Mouse (Mus musculus): Measurements from ENCODE around the gene Mst1r. TPM values are rescaled to one million over a fixed set of nuclear protein-coding genes. Genes with fewer than 3 reads are reported as not detected.
A peak's percentile ranks its signal among the peaks of the same experiment; 100 is the strongest.

Mst1r gene
- polyA plus RNA-seq, 1 experiment from 2014 or later = 2.1 TPM

GRCm38 (mm10) chr9:107898563-107898962 is 8.1 kb upstream of the Mst1r start:
- H3K27me3 ChIP-seq = peaks cover 24% of the 10 kb centered on the region
- no peak overlapping the region for H3K4me3 ChIP-seq
- no peak overlapping the region for H3K9ac ChIP-seq
- peaks cover 3% of the 10 kb centered on the region; the same call in 1 of the 2 replicates for H3K36me3 ChIP-seq
- 82% methylated on average over 10 of the region's 10 CpGs for WGBS
- no peak overlapping the region for H3K27ac ChIP-seq
- H3K4me1 ChIP-seq (replicated peaks) = peaks cover 7% of the 10 kb centered on the region
- no peak for ATAC-seq (replicated peaks; ENCODE audit: insufficient number of reproducible peaks, insufficient read depth, low FRiP score, low read depth)
- H3K9me3 ChIP-seq (replicated peaks) = no peaks in the 10 kb centered on the region
- H3K4me2 ChIP-seq = no peak overlapping the region

- ATAC-seq (replicated peaks; ENCODE audit: insufficient number of reproducible peaks, insufficient read depth, low FRiP score, low read depth) = no peak
- Histone ChIP-seq H3K4me1 (replicated peaks) (peaks cover 8% of the 10 kb centered on the region), H3K9ac (no peak overlapping the region), H3K27ac (no peak overlapping the region), H3K9me3 (replicated peaks) (no peaks in the 10 kb centered on the region), H3K4me2 (no peak overlapping the region), H3K4me3 (no peak overlapping the region), H3K27me3 (peaks cover 24% of the 10 kb centered on the region), H3K36me3 (peaks cover 3% of the 10 kb centered on the region; the same call in 1 of the 2 replicates)
- 72% methylated on average over 12 of the region's 12 CpGs for WGBS
Observed at GRCm38 (mm10) chr9:107899855-107900254, 6.8 kb upstream of the Mst1r start.

- Histone ChIP-seq H3K4me3 (peak overlapping the region; percentile 42), H3K36me3 (peaks cover 3% of the 10 kb centered on the region; the same call in 1 of the 2 replicates), H3K9ac (peak overlapping the region; percentile 11; the same call in 1 of the 2 replicates), H3K4me1 (replicated peaks) (peaks cover 16% of the 10 kb centered on the region), H3K9me3 (replicated peaks) (no peaks in the 10 kb centered on the region), H3K4me2 (peak overlapping the region; percentile 69), H3K27ac (no peak overlapping the region), H3K27me3 (peaks cover 24% of the 10 kb centered on the region)
- 11% methylated on average over 44 of the region's 44 CpGs for WGBS
- ATAC-seq (replicated peaks; ENCODE audit: insufficient number of reproducible peaks, insufficient read depth, low FRiP score, low read depth) = no peak
Observed at GRCm38 (mm10) chr9:107900840-107901626, 5.6 kb upstream of the Mst1r start.

GRCm38 (mm10) chr9:107901627-107901914 is 5.1 kb upstream of the Mst1r start:
- peaks cover 22% of the 10 kb centered on the region for H3K4me1 ChIP-seq (replicated peaks)
- 25% methylated on average over 17 of the region's 17 CpGs for WGBS
- no peak overlapping the region for H3K9ac ChIP-seq
- peak overlapping the region; percentile 69 for H3K4me2 ChIP-seq
- no peak for ATAC-seq (replicated peaks; ENCODE audit: insufficient number of reproducible peaks, insufficient read depth, low FRiP score, low read depth)
- no peak overlapping the region for H3K27ac ChIP-seq
- peaks cover 24% of the 10 kb centered on the region for H3K27me3 ChIP-seq
- H3K4me3 ChIP-seq = no peak overlapping the region
- H3K36me3 ChIP-seq = peaks cover 3% of the 10 kb centered on the region; the same call in 1 of the 2 replicates
- H3K9me3 ChIP-seq (replicated peaks) = no peaks in the 10 kb centered on the region

GRCm38 (mm10) chr9:107904726-107905125 is 1.9 kb upstream of the Mst1r start:
- no peak; the same call in 1 of the 2 replicates for ATAC-seq (replicated peaks; ENCODE audit: insufficient number of reproducible peaks, insufficient read depth, low FRiP score, low read depth)
- Histone ChIP-seq H3K4me3 (no peak overlapping the region), H3K27me3 (peaks cover 21% of the 10 kb centered on the region), H3K4me2 (0 out of 2 replicates have a peak overlapping the region, but pooled peaks have one; percentile 9), H3K9me3 (replicated peaks) (no peaks in the 10 kb centered on the region), H3K27ac (0 out of 2 replicates have a peak overlapping the region, but pooled peaks have one; percentile 44), H3K4me1 (replicated peaks) (peaks cover 46% of the 10 kb centered on the region), H3K36me3 (peaks cover 3% of the 10 kb centered on the region; the same call in 1 of the 2 replicates), H3K9ac (no peak overlapping the region)
- 4% methylated on average over 4 of the region's 4 CpGs for WGBS

GRCm38 (mm10) chr9:107906967-107907800 is 511 bp downstream of the Mst1r start:
- WGBS = 45% methylated on average over 31 of the region's 31 CpGs
- no peak for ATAC-seq (replicated peaks; ENCODE audit: insufficient number of reproducible peaks, insufficient read depth, low FRiP score, low read depth)
- Histone ChIP-seq H3K9ac (peak overlapping the region; percentile 50), H3K4me3 (peak overlapping the region; percentile 51), H3K27me3 (no peaks in the 10 kb centered on the region), H3K27ac (peak overlapping the region; percentile 24), H3K4me2 (peak overlapping the region; percentile 88), H3K36me3 (0 out of 2 replicates have a peak, but pooled peaks cover 3% of the 10 kb centered on the region), H3K4me1 (replicated peaks) (peaks cover 39% of the 10 kb centered on the region), H3K9me3 (replicated peaks) (no peaks in the 10 kb centered on the region)

- Histone ChIP-seq H3K27ac (peak overlapping the region; percentile 24), H3K9ac (peak overlapping the region; percentile 30; the same call in 1 of the 2 replicates), H3K4me3 (peak overlapping the region; percentile 51)
Observed at GRCm38 (mm10) chr9:107907801-107908120, 1.1 kb downstream of the Mst1r start.

GRCm38 (mm10) chr9:107908410-107909158 is 1.9 kb downstream of the Mst1r start:
- WGBS = 35% methylated on average over 18 of the region's 18 CpGs
- no peaks in the 10 kb centered on the region for H3K36me3 ChIP-seq
- no peak for ATAC-seq (replicated peaks; ENCODE audit: insufficient number of reproducible peaks, insufficient read depth, low FRiP score, low read depth)
- peaks cover 39% of the 10 kb centered on the region for H3K4me1 ChIP-seq (replicated peaks)
- peak overlapping the region; percentile 24 for H3K27ac ChIP-seq
- peak overlapping the region; percentile 30; the same call in 1 of the 2 replicates for H3K9ac ChIP-seq
- peak overlapping the region; percentile 88 for H3K4me2 ChIP-seq
- peaks cover 3% of the 10 kb centered on the region; the same call in 1 of the 2 replicates for H3K27me3 ChIP-seq
- H3K9me3 ChIP-seq (replicated peaks) = no peaks in the 10 kb centered on the region
- H3K4me3 ChIP-seq = peak overlapping the region; percentile 51

More at GRCm38 (mm10) chr9:107907801-107908120, 1.1 kb downstream of the Mst1r start:
- 0 out of 2 replicates have a peak, but pooled peaks cover 2% of the 10 kb centered on the region for H3K36me3 ChIP-seq
- no peaks in the 10 kb centered on the region for H3K9me3 ChIP-seq (replicated peaks)
- peak overlapping the region; percentile 88 for H3K4me2 ChIP-seq
- WGBS = 67% methylated on average over 14 of the region's 14 CpGs
- ATAC-seq (replicated peaks; ENCODE audit: insufficient number of reproducible peaks, insufficient read depth, low FRiP score, low read depth) = no peak
- peaks cover 39% of the 10 kb centered on the region for H3K4me1 ChIP-seq (replicated peaks)
- peaks cover 1% of the 10 kb centered on the region; the same call in 1 of the 2 replicates for H3K27me3 ChIP-seq

- ATAC-seq (replicated peaks; ENCODE audit: insufficient number of reproducible peaks, insufficient read depth, low FRiP score, low read depth) = no peak
- Histone ChIP-seq H3K4me1 (replicated peaks) (peaks cover 35% of the 10 kb centered on the region), H3K36me3 (no peaks in the 10 kb centered on the region), H3K9ac (no peak overlapping the region), H3K27me3 (peaks cover 4% of the 10 kb centered on the region; the same call in 1 of the 2 replicates), H3K9me3 (replicated peaks) (no peaks in the 10 kb centered on the region), H3K4me3 (no peak overlapping the region), H3K27ac (no peak overlapping the region), H3K4me2 (0 out of 2 replicates have a peak overlapping the region, but pooled peaks have one; percentile 21)
- WGBS = 76% methylated on average over 15 of the region's 15 CpGs
Observed at GRCm38 (mm10) chr9:107910025-107910769, 3.5 kb downstream of the Mst1r start.

- Histone ChIP-seq H3K36me3 (no peaks in the 10 kb centered on the region), H3K4me1 (replicated peaks) (0 out of 2 replicates have a peak, but pooled peaks cover 2% of the 10 kb centered on the region), H3K27ac (no peak overlapping the region), H3K9ac (no peak overlapping the region), H3K4me2 (no peak overlapping the region), H3K27me3 (peaks cover 16% of the 10 kb centered on the region), H3K9me3 (replicated peaks) (no peaks in the 10 kb centered on the region), H3K4me3 (no peak overlapping the region)
- 73% methylated on average over 16 of the region's 16 CpGs for WGBS
- no peak for ATAC-seq (replicated peaks; ENCODE audit: insufficient number of reproducible peaks, insufficient read depth, low FRiP score, low read depth)
Observed at GRCm38 (mm10) chr9:107914764-107915420, 8.2 kb downstream of the Mst1r start.

Measured in heart, embryonic 15.5 days (tissue).